27 mouse cellular contexts compared by ENCODE assay signal in the genomic region with DNA sequence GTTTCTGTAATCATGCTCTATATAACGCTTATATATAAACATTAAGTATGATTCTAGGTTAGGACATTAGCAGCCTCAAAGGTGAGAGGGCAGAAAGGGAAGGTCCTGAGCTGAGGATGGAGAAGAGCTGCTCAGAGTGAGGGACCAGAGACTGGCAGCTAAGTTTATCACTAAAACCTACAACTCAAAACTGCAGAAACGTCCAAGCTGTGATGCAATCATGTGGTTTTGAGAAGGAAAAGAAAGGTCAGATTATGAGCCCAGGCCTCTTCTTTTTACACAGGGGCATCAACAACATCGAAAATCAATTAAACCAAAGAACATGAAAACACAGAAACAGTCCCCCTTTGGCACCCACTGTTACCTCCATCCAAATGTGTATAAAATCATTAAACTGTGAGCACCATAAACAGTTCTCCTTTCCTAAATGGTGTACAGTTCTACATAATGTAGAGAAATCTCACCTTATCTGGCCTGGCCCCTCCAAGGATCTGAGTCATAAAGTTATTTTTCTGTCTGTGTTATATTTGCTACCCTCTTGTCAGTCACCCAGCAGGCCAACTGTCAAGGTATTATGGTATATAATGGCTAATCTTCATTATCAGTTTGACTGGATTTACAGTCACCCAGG.
A peak's percentile ranks its signal among the peaks of the same experiment; 100 is the strongest.
DNase-seq lines count a peak whose midpoint lies in the region; ATAC-seq and TF ChIP-seq lines count a peak whose summit lies in the region.
"Had no signal": no experiment of that assay in that cellular context is flagged by ENCODE, and none has a peak within 500 bp of the region (broad histone marks: within the 10 kb centered on the region; RNA-seq: fewer than 3 reads in every experiment).

No protein-coding gene starts in this region.

- no peaks in the 10 kb centered on the region for H3K9me3 ChIP-seq in midbrain, embryonic 15.5 days
- H3K9me3 ChIP-seq: forebrain, embryonic 10.5 days; forebrain, embryonic 13.5 days; heart, embryonic 10.5 days; heart, embryonic 13.5 days; hindbrain, embryonic 12.5 days; hindbrain, embryonic 15.5 days had no signal

- peak overlapping the region; percentile 28; the same call in 1 of the 2 replicates for H3K27ac ChIP-seq in layer of hippocampus, adult 2 months
- no peak overlapping the region for H3K27ac ChIP-seq in midbrain, embryonic 15.5 days
- H3K27ac ChIP-seq: forebrain, embryonic 10.5 days; forebrain, embryonic 13.5 days; heart, embryonic 10.5 days; heart, embryonic 13.5 days; hindbrain, embryonic 12.5 days; hindbrain, embryonic 15.5 days had no signal

- ATAC-seq in common myeloid progenitor, adult 5-6 weeks (replicated peaks; ENCODE audit: low read depth, poor library complexity, severe bottlenecking): peak; percentile 57
- ATAC-seq in megakaryocyte progenitor cell, adult 5-6 weeks (replicated peaks; ENCODE audit: poor library complexity): peak; percentile 60
- ATAC-seq in midbrain, embryonic 15.5 days (replicated peaks): no peak
- ATAC-seq: CD4-positive, CD25-positive, alpha-beta regulatory T cell, adult 4 months; forebrain, embryonic 13.5 days; forebrain, embryonic 16.5 days; Patski had no signal

- no peaks in the 10 kb centered on the region for H3K27me3 ChIP-seq in midbrain, embryonic 15.5 days (replicated peaks)
- H3K27me3 ChIP-seq: forebrain, embryonic 13.5 days; heart, embryonic 13.5 days; hindbrain, embryonic 12.5 days; hindbrain, embryonic 15.5 days; Patski had no signal

- WGBS in midbrain, embryonic 15.5 days: 89% methylated on average over 3 of the region's 3 CpGs

- H3K4me1 ChIP-seq in midbrain, embryonic 15.5 days: peaks cover 16% of the 10 kb centered on the region
- H3K4me1 ChIP-seq: hindbrain, embryonic 12.5 days had no signal

- H3K4me3 ChIP-seq in layer of hippocampus, adult 2 months: no peak overlapping the region
- H3K4me3 ChIP-seq in midbrain, embryonic 15.5 days: no peak overlapping the region
- H3K4me3 ChIP-seq: forebrain, embryonic 10.5 days; forebrain, embryonic 13.5 days; heart, embryonic 10.5 days; heart, embryonic 13.5 days; hindbrain, embryonic 12.5 days; hindbrain, embryonic 15.5 days had no signal

- no peak for DNase-seq in layer of hippocampus, adult 2 months (ENCODE audit: low spot score in 2 of 2)
- no peak for DNase-seq in layer of hippocampus, postnatal 25 days (ENCODE audit: extremely low spot score in 1 of 2, low spot score in 1 of 2)
- no peak for DNase-seq in heart, adult 9 months (ENCODE audit: low spot score in 2 of 2)
- no peak for DNase-seq in adipocyte (ENCODE audit: low spot score)
- no peak for DNase-seq in thymus, postnatal 14 days
- DNase-seq: adrenal gland, adult 2 months; adrenal gland, postnatal 14 days; B cell, adult 2 months; cerebellum, adult 11-12 months; cerebellum, adult 8-10 months; cerebellum, postnatal 10 days; cerebellum, postnatal 36 days; gastrocnemius, postnatal 14 days; heart, adult 18-20 months; heart, postnatal 14 days had no signal

- H3K9ac ChIP-seq in midbrain, embryonic 15.5 days: no peak overlapping the region
- H3K9ac ChIP-seq: forebrain, embryonic 13.5 days; heart, embryonic 13.5 days; hindbrain, embryonic 12.5 days; hindbrain, embryonic 15.5 days had no signal

- TF ChIP-seq CTCF in layer of hippocampus, adult 2 months (conservative IDR thresholded peaks at IDR 0.05): no peak

- no peaks in the 10 kb centered on the region for H3K36me3 ChIP-seq in midbrain, embryonic 15.5 days (replicated peaks)
- H3K36me3 ChIP-seq: forebrain, embryonic 10.5 days; heart, embryonic 10.5 days; heart, embryonic 13.5 days; hindbrain, embryonic 12.5 days; hindbrain, embryonic 15.5 days had no signal

- no peak overlapping the region for H3K4me2 ChIP-seq in midbrain, embryonic 15.5 days
- H3K4me2 ChIP-seq: forebrain, embryonic 13.5 days; heart, embryonic 13.5 days; hindbrain, embryonic 12.5 days; hindbrain, embryonic 15.5 days had no signal
